Mouse (Mus musculus) intestine, embryonic 14.5 days (tissue): ENCODE data around the gene Dynll1. TPM values are rescaled to one million over a fixed set of nuclear protein-coding genes. Genes with fewer than 3 reads are reported as not detected.
A peak's percentile ranks its signal among the peaks of the same experiment; 100 is the strongest.

Source experiments
- ATAC-seq: fragments of 200-750 bp; cut with Nextera tagmentation; replicated peaks from 2 replicates; pipeline ENCODE4 v1.8.0; 2017; ENCODE audit warnings: low read depth, moderate number of reproducible peaks, moderate TSS enrichment, moderate library complexity; ENCODE audit not compliant: low FRiP score, low TSS enrichment
- DNase-seq: peaks from one replicate; pipeline ENCODE4 v3.0.0-alpha.2; 2018; ENCODE audit warnings: low spot score
- H3K27ac ChIP-seq: fragments of 300-500 bp; sonication (generic); 2 replicates; pipeline ENCODE4 v1.5.1; 2014; ENCODE audit warnings: low read depth, mild to moderate bottlenecking, control low read depth
- H3K27me3 ChIP-seq: fragments of 300-500 bp; sonication (generic); replicated peaks from 2 replicates; pipeline ENCODE4 v1.6.1; 2014; ENCODE audit warnings: low read length, control low read depth; ENCODE audit not compliant: control insufficient read depth, insufficient read depth
- H3K36me3 ChIP-seq: fragments of 300-500 bp; sonication (generic); 2 replicates; pipeline ENCODE4 v1.6.1; 2014; ENCODE audit warnings: low read length, control low read depth; ENCODE audit not compliant: control insufficient read depth, insufficient read depth
- H3K4me1 ChIP-seq: fragments of 300-500 bp; sonication (generic); replicated peaks from 2 replicates; pipeline ENCODE4 v1.6.1; 2014; ENCODE audit warnings: low read length, control low read depth, mixed read lengths; ENCODE audit not compliant: control insufficient read depth, insufficient read depth
- H3K4me2 ChIP-seq: fragments of 300-500 bp; sonication (generic); 2 replicates; pipeline ENCODE4 v1.6.1; 2014; ENCODE audit warnings: low read length
- H3K4me3 ChIP-seq: fragments of 300-500 bp; sonication (generic); 2 replicates; pipeline ENCODE4 v1.5.1; 2014; ENCODE audit warnings: low read depth, low read length, control low read depth, mixed read lengths
- H3K9ac ChIP-seq: fragments of 300-500 bp; sonication (generic); 2 replicates; pipeline ENCODE4 v1.6.1; 2014; ENCODE audit warnings: mild to moderate bottlenecking, low read length
- H3K9me3 ChIP-seq: fragments of 300-500 bp; sonication (generic); 2 replicates; pipeline ENCODE4 v1.6.1; 2016; ENCODE audit warnings: low read length, control low read depth; ENCODE audit not compliant: control insufficient read depth
- WGBS: fragments of 180-500 bp; shearing (Covaris S2); extraction: QIAGEN DNeasy Blood & Tissue Kit; methylation state at CpG from one replicate; pipeline ENCODE4 v1.1.7; 2014; 5-methylcytosine and 5-hydroxymethylcytosine counted together
- polyA plus RNA-seq: library from polyadenylated mRNA; unstranded; fragments of >200 nt; fragmentation: Nextera tagmentation; extraction: Ambion mirVana; gene quantifications from 2 replicates; pipeline ENCODE4 v1.2.1, GENCODE M21; 2014

The Dynll1 gene
- polyA plus RNA-seq, 1 experiment from 2014 or later: 1,605 TPM

GRCm38 (mm10) chr5:115333626-115334025 is 32.8 kb upstream of the Dynll1 start:
- Histone ChIP-seq H3K36me3 (peaks cover 71% of the 10 kb centered on the region), H3K27ac (no peak overlapping the region), H3K4me1 (peaks cover 13% of the 10 kb centered on the region), H3K9me3 (no peaks in the 10 kb centered on the region), H3K4me2 (no peak overlapping the region), H3K9ac (no peak overlapping the region), H3K4me3 (no peak overlapping the region), H3K27me3 (no peaks in the 10 kb centered on the region)
- no peak for DNase-seq
- no peak for ATAC-seq
- WGBS: 88% methylated on average over 3 of the region's 3 CpGs

DNA sequence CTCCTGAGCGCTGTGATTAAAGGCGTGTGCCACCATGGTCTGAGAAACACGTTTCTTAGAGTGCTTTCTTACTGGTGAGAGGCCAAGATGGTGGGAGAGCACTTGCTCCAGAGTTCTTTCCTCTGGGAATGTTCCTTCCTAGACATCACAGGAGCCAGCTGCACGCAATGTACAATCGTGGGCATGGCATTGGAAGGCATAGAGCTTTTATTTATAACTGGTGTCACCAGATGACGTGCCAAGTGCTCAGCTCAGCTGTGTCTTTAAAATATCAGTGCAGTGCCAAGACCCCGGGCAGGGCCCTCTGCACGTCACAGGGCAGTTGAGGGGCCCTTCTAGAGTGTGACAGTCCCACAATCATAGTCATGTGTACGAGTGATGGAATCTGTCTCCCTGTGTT is 30.2 kb upstream of the Dynll1 start:
- Histone ChIP-seq H3K9me3 (no peaks in the 10 kb centered on the region), H3K27ac (no peak overlapping the region), H3K4me1 (peaks cover 22% of the 10 kb centered on the region), H3K36me3 (peaks cover 66% of the 10 kb centered on the region), H3K4me2 (no peak overlapping the region), H3K9ac (no peak overlapping the region), H3K27me3 (no peaks in the 10 kb centered on the region), H3K4me3 (no peak overlapping the region)
- DNase-seq: no peak
- WGBS: 86% methylated on average over 9 of the region's 9 CpGs
- no peak for ATAC-seq

DNA sequence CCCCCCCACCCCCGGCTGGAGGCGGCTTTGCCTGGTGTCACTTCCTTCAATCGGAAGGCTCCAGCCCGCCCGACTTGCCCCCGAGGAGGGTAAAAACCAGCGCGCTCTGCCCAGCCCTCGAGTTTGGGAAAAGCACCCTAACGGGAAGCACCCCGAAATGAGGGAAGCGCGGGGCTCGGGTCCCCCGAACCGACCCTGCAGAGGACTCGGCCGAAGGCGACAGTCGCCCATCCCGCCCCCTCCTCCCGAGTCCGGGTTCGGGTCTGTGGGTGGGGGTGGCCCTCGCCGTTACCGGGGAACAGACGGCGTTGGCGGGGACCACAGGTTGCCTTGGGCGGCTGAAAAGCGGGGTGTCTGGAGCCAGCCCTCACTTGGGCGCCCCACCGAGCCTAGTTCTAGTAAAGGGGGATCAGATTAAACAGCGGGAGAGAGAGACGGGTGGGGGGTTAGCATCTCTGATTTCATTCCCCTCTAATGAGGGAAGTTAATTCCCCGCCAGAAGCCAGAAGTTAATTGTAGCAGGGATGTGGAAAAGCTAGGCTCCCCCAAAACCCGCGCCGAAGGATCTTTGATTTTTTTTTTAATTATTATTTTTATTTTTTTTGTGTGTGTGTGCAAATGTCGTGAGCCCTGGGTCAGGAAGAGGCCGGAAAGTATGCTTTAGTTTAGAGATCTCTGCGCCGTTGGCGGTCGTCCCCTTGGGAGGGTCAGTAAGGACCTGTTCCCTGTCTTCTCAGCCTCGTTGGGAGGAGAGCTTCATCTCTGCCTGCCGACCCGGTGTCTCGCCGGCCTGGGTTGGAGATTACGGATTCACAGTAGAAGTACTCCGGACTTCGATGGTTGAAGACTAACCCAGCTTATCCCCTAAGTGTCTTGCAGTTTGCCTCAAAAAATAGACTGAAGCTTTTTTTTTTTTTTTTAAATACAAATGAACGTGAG is 27.1 kb upstream of the Dynll1 start:
- under 1% methylated on average over 54 of the region's 55 CpGs for WGBS
- H3K4me2 ChIP-seq: peak overlapping the region; percentile 86
- peak overlapping the region; percentile 94 for H3K4me3 ChIP-seq
- H3K36me3 ChIP-seq: peaks cover 36% of the 10 kb centered on the region
- H3K27ac ChIP-seq: peak overlapping the region; percentile 89
- H3K4me1 ChIP-seq: peaks cover 27% of the 10 kb centered on the region
- DNase-seq: peak; percentile 66
- H3K9ac ChIP-seq: peak overlapping the region; percentile 94
- peak; percentile 24 for ATAC-seq
- no peaks in the 10 kb centered on the region for H3K27me3 ChIP-seq
- no peaks in the 10 kb centered on the region for H3K9me3 ChIP-seq

DNA sequence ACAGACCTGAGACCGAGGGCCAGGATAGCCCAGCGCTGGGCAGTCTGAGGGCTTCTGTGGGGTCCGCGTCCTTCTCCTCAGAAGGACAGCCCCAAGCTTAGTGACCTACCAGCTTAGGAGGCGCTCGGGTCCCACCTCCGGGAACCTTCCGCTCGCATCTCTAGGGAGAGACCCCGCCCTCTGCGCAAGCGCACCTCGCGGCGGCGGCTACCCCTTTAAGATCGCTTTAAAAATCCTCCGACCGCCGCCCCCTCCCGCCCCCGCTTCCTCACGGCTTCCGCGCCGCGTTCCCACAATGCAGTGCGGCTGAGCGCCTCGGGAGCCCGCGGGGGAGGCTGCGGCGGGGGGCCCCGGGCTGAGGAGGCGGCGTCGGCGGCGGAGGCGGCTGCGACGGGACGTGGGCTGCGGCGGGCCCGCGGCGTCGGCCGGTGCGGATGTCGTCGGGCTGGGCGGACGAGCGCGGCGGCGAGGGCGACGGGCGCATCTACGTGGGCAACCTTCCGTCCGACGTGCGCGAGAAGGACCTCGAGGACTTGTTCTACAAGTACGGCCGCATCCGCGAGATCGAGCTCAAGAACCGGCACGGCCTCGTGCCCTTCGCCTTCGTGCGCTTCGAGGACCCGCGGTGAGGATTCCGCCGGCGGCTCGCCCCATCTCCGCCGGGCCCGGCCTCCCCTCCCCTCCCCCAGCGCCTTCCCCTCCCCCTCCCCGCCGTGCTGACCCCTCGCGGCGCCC is 26.2 kb upstream of the Dynll1 start, which contains the start of gene Srsf9:
Gene Srsf9 (plus strand): TSS at position 303 of the 735 bp plus-strand sequence.
- Histone ChIP-seq H3K36me3 (peaks cover 27% of the 10 kb centered on the region), H3K27me3 (no peaks in the 10 kb centered on the region), H3K9ac (peak within 1 kb of the TSS; percentile 94), H3K4me3 (peak within 1 kb of the TSS; percentile 94), H3K4me1 (peaks cover 27% of the 10 kb centered on the region), H3K9me3 (no peaks in the 10 kb centered on the region), H3K27ac (peak within 1 kb of the TSS; percentile 89), H3K4me2 (peak within 1 kb of the TSS; percentile 86)
- WGBS: under 1% methylated on average over 78 of the region's 97 CpGs
- peak; percentile 96 for DNase-seq
- ATAC-seq: peak; percentile 88

DNA sequence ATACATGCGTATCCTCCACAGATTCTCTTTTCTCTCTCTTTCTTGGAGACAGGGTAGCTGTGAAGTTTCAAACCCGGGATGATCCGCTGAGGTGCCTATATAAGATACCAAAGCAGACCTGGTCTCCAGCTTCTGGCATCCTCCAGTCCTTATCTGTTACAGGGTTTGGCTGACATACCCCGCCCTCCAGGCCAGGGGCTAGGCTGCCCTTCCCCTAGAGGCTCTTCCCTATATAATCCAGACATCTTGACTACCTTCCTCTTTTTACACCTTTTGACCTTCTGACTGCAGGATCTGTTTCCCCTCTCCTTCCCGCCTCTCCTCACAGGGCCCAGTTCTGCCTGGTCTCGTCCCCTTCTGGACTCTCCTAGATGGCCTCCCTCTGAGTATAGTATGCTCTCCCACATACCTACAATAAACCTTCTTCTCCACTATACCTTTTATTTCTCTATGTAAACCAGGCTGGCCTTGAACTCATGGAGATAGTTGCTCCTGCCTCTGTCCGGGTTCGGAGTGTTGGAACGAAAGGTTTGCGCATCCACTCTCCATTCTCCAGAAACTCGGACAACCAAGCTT is 25.5 kb upstream of the Dynll1 start:
- ATAC-seq (peak; percentile 33), DNase-seq (no peak)
- Histone ChIP-seq H3K9ac (peak overlapping the region; percentile 94), H3K9me3 (no peaks in the 10 kb centered on the region), H3K27ac (peak overlapping the region; percentile 89), H3K4me1 (peaks cover 27% of the 10 kb centered on the region), H3K36me3 (peaks cover 20% of the 10 kb centered on the region), H3K4me3 (peak overlapping the region; percentile 94), H3K27me3 (no peaks in the 10 kb centered on the region), H3K4me2 (peak overlapping the region; percentile 86)
- 18% methylated on average over 11 of the region's 11 CpGs for WGBS

DNA sequence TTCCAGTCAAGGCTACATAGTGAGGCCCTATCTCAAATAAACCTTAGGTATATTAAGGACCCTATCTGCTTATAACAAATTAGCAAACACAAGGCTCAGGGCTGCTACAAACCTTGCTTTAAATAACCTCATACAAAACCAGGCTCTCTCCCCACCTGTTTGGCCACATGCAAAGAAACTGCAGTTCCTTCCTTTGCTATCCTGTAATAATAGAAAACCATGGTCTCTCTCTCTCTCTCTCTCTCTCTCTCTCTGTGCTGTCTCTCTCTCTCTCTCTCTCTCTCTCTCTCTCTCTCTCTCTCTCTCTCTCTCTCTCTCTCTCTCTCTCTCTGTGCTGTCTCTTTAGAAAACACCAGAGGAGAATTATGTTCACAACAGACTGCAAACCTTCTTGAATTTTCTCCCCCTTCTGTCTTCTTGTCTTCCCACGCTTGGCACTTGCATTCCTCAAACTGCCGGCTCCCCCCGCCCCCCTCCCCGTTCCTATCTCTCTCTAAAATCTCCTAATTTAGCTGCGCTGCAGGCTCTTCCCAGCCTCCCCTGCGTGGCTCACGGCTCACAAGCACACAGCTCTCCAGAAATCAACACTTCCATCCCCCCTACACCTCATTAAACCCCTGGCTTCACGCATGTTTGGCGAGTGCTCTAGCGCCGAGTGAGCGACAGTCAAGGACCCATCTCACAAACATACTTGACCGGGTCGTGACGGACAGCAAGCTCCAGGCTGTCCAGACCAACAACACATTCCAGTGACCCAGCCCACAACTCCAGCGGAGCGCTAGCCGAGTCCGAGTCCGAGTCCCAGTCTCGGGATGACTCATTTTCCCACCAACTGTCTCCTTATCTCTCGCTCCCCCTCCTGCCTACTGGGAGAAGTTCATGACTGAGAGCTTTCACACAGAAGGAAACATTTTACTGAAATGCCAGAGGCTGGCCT is 18.5 kb upstream of the Dynll1 start:
- DNase-seq (peak; percentile 90), ATAC-seq (peak; percentile 77)
- under 1% methylated on average over 22 of the region's 22 CpGs for WGBS
- peak overlapping the region; percentile 63 for H3K4me2 ChIP-seq
- H3K4me3 ChIP-seq: peak overlapping the region; percentile 32
- H3K9ac ChIP-seq: peak overlapping the region; percentile 46
- H3K27ac ChIP-seq: peak overlapping the region; percentile 92
- no peaks in the 10 kb centered on the region for H3K9me3 ChIP-seq
- H3K27me3 ChIP-seq: no peaks in the 10 kb centered on the region
- H3K36me3 ChIP-seq: no peaks in the 10 kb centered on the region
- peaks cover 31% of the 10 kb centered on the region for H3K4me1 ChIP-seq

DNA sequence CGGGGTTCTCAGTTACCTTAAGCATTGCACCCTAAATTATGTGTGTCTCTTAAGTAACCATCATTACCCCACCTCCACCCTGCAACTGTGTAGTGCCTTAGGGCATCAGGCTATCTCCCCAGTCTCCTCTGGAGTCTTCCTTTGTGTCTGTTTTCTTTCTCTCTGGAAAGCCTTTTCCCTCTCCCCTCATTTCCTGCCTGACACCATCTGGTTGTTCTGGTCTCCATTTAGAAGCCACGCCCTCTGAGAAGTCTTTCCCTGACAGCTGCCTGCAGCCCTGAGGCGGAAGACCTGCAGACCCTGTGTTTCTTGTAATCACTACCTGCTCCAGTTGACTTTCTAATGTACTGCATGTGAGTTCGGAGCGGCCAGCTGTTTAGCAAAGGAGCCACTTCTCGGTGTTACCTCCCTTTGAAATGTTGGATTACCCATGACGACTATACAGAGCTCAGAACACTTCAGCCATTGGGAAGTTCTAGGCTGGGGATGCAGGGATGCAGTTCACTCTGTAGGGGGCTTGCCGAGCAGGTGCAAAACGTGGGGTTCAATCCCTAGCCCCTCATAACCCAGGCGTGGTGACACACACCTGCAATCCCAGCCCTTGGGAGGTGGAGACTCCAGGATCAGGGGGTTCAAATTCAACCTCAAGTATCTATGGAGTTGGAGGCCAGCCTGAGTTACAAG is 17.0 kb upstream of the Dynll1 start:
- Histone ChIP-seq H3K9ac (0 out of 2 replicates have a peak overlapping the region, but pooled peaks have one; percentile 2), H3K27ac (peak overlapping the region; percentile 92), H3K4me1 (peaks cover 33% of the 10 kb centered on the region), H3K9me3 (no peaks in the 10 kb centered on the region), H3K36me3 (no peaks in the 10 kb centered on the region), H3K27me3 (no peaks in the 10 kb centered on the region), H3K4me2 (peak overlapping the region; percentile 3), H3K4me3 (no peak overlapping the region)
- ATAC-seq (peak; percentile 59), DNase-seq (peak; percentile 69)
- 6% methylated on average over 10 of the region's 10 CpGs for WGBS
